Mouse (Mus musculus) retina, adult 2 months (tissue): ENCODE measurements at regions not wholly inside any gene's neighbourhood (a gene's known extent, or its start where the extent isn't known, plus 50 kb on each side); places are given as distances from the start of the nearest gene placed in this dataset.
A peak's percentile ranks its signal among the peaks of the same experiment; 100 is the strongest.

Experiments used
- DNase-seq: peaks from one replicate; pipeline ENCODE4 v3.0.0-alpha.2; 2012; ENCODE audit warnings: low read depth, low spot score

DNA sequence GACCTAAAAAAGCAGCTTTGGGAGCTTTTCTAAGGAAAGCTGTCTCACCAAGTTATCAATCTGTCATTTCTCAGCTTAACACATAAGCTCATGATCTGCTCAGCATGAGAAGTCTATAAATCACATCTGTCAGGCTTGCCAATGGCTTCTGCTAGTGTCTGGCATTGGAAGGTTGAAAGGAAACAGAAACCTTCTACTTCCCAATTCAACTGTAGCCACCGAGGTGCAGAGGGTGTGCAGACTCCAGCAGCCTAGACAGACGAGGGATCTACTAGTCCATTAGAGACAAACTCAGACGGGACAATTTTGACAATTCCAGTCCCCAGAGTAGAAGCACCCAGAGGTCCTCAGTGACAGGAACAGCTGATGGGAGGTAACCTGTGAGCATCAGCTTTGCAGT, 103.0 kb downstream of the Nab1 start:
- no peak for DNase-seq

DNA sequence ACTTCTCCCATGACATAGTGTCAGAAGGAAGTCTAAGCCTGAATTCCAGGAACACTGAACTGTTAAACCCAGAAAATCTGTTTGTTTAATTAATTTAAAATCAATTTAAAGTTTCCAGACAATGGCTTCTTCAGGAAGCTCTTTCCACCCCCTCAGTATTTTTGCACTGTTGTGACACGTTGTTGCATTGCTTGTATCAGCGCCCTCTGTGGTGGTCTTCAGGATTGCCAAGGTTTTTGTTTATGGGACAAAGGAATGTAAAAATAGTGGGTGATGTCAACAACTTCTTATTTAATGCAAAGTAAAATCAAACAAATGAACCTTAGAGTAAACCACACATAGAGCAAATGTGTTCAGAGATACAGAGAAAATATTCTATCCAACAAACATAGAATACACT, 107.5 kb downstream of the Nab1 start:
- no peak for DNase-seq

DNA sequence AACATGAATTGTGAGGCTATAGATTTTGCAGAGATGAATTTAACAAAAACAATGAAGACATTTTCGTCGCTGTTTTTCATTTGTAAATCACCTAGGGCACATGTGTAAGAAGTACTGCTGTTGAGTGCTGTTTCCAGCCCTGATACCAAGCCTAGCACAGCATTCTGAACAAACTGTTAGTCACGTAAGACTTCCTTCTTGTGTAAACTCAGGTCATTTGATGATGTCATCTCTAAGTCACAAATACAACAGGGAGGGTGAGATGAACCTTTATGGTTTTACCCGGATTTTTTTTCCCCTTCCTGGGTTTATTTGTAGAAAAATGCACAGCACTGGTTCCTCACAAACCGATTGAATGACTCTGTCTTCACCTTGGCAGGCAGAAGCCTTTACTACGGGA, 111.6 kb downstream of the Nab1 start:
- no peak for DNase-seq

DNA sequence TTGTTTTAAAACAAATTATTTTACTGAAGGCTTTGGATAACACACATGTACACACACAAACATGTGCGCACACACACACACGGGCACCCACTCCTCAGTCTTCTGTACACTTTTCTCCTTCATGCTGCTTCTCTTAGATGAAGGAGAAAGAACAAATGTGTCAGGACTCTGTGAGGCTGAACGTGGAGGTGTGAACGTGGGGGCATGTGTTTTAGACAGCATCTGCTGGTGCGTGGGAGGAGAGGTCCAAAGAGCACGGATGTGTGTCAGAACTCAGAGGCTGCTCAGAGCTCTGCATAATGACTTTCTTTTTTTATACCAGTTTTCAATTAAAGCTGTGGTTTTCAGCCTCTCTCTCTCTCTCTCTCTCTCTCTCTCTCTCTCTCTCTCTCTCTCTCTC, 112.4 kb downstream of the Nab1 start:
- DNase-seq: no peak

DNA sequence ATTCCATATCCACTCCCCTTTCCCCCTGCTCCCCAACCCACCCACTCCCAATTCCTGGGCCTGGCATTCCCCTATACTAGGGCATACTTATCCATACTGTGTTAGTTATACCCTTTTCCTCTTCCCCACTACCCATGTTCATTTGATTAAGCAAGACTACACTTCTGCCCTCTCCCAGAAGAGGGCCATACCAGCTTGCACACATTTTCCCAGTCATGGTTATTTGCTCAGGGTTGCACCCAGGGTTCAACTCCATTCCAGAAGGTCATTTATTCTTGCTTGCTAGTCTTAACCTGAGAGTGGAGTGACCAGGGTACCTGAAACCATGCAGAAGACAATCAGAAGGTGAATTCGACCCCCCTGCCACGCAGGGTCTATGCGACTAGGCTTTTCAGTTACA, 113.4 kb downstream of the Nab1 start:
- DNase-seq: no peak

DNA sequence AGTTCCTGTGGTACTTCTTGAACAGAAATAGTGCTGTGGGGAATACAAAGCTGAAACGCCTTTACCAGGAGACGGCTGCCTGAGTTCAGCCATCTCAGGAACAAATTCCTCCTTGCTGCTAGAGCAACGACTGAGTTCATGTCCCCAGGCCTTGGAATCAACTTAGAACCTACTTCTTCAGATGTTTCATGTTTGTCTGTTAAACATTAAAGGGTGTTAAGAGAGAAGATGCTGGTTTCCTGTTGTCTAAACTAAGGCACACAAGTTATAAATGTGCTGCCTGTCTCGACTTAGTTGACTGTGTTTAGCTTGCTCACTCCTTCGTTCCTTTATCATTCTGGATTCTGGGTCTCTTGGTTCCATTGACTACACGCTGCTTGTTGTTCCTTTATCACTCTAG, 125.2 kb downstream of the Nab1 start:
- DNase-seq: no peak

DNA sequence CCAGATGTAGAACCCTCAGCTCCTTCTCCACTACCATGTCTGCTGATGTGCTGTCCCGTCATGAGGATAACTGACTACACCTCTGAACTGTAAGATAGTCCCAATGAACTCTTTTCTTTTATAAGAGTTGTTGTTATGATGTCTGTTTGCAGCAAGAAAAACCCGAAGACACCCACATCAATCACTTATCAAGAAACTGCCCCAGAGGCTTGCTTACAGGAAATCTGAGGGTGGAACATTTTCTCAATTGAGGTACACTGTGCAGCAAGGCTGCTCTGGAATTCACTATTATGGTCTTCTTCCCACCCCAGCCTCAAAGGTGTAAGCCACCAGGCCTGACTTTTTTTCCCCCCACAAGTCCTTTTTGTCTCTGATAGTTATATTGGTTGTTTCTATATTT, 125.8 kb downstream of the Nab1 start:
- no peak for DNase-seq

DNA sequence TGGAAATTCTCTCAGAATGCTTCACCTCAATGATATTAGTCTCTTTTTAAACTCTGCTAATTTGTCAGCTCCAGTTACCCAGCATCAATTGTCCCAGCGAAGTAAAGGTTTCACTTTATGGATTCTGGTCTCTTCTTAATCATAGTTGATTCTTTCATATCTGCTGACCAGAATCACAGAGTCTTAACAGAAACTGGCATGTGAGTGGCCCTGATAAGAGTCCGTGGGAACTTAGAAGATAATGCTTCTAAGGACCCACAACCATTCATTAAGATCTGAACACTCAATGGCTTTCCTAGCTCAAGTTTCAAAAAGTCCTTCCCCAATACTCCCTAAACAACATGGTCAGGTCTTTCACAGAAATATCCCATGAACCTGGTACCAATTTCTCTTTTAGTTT, 126.7 kb downstream of the Nab1 start:
- no peak for DNase-seq

DNA sequence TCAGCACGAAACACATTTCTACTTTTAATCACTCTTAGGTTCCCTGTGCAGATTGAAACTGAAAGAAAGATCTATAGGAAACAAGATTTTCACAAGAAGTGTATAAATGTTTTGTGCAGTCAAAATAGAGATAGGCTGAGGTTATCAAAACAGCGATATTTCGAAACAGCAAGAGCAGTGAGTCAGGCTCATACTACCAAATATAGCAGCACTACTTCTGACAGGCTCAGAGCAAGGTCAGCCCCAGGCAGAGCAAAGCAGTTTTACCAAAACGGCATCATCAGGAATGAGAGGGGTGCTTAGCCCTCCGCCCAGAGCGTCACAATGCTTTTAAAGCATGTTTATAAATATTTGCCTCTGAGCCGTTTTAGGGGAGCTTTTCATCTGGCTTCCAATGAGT, 133.4 kb upstream of the Gls start:
- peak; percentile 13 for DNase-seq

DNA sequence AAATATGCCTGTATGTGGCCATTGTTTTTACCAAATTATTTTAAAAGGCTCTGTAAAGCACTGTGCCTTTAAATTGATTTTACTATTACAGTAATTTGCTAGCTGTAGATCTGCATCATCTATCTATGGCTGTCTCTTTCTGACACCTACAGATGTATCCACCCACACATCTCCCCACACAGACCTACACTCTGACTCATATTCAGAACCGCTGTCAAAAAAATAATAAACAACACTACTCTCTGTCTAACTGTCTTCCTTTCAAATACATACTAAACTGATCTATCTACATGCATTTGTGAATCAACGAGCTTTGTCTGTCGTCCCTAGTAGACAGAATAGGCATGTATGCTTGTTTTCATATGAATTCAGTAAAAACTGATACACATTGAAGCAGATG, 130.6 kb upstream of the Gls start:
- no peak for DNase-seq

DNA sequence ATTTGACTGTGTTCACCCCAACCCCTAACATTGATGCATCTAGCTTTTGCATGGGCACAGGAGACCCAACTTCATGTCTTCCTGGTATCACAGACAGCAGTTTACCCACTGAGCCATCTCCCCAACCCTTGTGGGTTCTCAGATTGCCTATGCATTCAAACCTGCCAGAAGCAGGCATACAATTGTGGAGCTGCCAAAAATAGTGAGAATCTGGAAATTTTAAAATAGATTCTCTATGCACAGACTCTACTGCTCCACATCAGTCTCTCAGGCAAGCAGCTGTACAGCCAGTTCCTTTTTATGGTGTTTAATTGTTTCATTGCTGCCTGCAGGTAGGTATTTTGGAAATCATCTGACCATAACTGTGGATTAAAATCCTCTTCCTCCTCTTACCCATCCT, 129.9 kb upstream of the Gls start:
- DNase-seq: no peak

DNA sequence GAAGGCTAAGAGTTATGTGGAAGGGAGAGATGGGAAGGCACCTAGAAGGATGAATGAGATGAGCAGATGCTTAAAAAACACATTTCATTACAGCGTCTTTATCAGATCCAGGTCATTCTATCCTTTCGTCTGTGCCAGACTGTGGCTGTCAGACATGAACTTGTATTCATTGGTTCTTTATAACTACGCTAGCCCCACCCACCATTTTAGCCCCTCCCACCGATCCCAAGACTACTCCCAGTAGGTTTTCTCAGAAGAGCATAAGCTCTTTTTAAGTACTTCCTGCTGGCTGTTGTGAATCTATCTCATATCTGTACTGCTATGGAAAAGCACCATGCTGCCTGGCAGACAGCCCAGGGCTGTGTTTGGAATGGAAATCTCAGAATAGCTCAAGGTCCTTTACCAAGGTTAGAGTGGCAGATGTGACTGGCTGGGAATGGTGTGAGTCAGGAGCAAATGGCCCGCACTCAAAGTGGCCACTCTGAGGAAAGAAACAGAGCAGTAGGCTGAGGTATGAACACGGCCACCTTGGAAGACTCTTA, 121.1 kb upstream of the Gls start:
- DNase-seq: no peak

DNA sequence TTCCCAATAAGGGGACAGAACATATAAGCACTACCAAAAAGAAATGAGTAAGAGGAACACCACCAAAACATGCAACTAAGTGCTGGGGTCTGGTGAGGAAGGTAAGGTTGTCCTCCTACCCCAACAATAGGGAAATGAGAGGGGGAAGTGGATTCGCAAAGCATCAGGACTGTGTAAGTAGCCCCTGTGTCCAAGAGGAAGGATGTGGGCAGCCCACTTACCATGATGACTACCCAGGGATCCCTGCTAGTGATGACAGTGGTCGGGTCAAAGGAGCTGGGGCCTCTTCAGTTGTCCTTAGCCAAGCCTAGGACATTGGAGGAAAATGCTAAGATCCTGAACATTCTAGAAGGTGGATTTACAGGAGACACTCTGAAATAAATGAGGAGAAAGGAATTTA, 109.1 kb upstream of the Gls start:
- DNase-seq: no peak

DNA sequence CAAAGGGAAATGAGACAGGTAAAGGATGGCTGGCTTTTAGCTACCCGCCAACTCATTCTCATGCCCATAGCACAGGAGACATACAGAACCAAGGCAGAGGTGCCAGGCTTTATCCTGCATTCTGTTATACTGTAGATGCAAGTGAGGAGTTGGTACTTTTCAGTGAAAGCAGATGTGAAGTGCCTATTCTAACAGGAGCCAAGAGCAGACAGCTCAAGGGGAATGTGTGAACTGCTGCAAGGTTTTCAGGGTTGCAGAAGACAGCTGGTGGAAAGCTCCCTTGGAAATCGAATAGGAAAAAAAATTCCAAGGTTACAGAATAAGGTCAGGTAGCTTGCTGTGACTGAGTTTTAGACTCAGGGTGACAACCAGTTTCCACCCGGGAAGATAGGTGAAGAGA, 105.7 kb upstream of the Gls start:
- no peak for DNase-seq

DNA sequence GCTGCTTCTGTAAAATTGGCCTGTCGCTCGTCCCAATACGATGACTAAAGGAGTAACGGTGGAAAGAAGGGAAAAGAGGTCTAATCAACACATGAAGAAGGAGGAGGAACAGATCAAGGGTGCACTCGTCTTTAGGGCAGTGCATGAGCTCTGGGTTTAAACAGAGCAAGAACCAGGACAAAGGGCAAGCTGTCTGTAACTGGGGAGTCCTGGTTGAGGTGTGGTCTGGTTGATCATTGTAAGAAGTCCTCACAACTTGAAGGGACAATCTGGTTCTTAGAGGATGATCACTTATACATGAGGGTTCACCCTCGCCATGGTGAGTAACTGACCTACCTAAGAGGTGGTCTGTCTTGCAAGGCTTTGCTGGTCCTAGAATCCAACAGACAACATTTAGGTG, 105.2 kb upstream of the Gls start:
- DNase-seq: no peak

DNA sequence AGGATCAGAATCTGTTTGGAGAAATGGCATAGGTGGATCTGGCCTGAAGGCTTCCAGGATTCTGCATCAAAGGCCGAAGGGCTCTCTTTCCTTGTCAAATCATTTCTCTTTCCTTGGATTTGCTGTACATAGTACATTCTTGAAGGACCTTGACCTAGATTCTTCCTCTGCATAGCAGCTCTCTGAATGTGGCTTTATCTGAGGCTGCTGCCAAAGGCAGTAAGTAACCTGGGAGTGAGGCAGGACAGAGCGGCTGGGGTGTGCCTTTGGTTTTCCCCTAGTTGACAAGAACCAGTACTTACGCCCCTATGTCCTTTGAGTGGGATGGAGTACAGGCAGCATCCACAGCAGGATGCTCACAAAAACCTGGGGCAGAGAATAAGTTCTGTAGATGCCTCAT, 103.7 kb upstream of the Gls start:
- no peak for DNase-seq

DNA sequence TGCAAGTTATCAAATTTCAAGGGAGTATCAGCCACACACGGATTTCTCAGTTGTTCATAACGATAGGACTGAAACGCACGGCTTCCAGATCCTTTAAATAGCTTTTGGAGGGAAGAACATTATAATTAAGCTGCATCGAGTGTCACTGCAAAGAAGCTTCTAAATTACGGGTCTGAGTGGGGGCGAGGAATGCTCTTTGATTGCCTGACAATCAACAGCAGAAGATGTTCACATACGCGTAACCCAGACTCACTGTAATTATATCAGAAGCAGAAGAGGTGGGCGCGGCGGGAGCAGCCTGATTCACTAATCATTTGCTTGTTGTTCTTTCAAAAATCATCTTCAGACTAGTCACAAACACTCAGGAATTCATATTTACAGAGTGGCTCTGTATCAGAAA, 99.0 kb upstream of the Gls start:
- no peak for DNase-seq

DNA sequence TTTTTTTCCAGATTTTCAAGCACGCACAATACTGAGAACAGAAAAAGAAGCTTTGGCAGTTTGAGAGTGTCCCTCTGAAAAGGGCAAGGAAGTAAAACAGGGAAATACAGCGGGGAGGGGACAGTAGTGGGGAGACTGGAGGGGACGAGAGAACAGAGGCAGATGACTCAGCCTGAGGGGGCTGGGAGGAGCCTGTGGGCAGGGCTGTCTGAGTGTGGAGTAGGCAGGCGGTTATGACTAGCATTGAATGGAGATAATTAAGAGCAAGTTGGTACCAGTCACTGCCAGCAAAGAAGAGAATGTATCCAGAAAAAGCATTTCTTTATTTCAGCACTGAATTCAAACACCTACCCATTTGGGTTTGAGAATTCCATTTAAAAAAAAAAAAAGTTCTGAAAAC, 98.4 kb upstream of the Gls start:
- DNase-seq: no peak

DNA sequence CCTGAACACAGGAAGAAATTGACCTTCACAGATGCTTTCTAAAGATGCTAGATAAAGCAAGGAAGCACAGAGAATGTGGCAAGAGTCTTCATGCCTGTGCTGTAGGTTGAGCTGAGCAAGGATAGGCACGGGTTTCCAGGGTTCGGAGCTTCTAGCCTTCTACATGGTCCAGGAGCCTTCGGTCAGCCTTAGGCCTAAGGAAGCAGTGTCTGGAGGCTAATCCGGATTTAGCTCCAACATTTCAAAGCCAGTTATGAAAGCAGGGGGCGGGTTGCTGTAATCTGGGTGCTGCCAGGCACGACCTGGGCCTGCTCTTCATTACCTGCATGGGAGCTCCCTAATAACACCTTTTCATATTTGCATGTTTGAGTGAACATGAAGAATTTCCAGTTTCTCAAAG, 97.5 kb upstream of the Gls start:
- peak; percentile 68 for DNase-seq

DNA sequence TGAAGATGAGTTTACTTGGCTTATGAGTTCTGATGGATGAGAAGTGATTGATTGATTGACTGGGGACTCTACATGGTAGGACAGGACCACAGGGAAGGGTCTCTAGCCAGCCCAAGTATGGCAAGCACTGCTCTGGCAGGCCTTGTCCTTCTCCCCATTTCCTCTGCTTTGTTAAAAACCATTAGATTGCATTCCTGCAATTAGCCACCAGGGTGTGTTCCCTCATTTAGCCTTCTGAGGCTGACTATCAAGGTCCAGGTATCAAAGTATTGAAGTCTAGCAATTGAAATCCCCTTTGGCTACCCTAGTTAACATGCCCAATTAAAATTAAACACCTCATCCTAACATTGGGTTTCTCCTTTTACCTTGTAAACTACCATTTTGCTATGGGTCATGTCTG, 95.5 kb upstream of the Gls start:
- no peak for DNase-seq

DNA sequence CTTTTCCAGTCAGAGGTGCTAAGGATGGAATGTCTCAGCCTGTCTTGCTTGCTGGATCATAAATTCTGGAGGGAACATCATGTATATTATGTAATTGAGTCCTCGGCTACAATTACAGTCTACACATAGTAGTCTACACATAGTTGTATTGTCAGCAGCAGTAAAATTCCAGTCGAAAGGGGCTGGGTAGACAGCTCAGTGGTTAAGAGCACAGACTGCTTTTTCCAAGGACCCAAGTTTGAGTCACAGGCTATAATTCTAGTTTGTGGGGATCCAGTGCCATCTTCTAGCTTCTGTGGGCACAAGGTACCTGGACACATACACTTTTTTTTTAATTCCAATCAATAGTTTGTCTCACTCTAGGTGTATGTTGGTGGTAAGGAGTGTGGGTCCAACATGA, 91.3 kb upstream of the Gls start:
- DNase-seq: no peak

DNA sequence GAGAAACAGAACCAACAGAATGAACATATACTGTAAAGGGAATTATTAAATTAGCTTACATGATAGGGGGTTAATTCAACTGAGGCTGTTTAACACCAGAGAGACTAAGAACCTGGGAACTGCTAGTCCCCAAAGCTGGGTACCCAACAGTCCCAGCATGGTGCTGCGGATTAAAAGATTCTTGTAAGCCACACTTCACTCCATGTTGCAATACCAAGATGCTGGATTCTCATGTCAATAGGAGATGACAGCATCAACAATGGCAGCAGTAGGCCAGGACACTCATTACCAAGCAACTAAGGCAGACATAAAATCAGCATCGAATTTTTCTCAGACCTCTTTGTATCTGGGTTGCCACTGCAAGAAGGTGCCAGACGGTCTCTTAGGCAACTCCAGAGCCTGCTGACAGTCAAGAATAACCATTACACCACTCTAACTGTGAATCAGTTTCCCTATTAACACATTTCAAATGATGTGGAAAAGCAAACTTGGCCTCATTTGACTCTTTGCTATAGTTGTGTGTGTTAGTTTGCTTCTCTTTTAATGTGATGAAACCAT, 79.1 kb upstream of the Gls start:
- DNase-seq: no peak

DNA sequence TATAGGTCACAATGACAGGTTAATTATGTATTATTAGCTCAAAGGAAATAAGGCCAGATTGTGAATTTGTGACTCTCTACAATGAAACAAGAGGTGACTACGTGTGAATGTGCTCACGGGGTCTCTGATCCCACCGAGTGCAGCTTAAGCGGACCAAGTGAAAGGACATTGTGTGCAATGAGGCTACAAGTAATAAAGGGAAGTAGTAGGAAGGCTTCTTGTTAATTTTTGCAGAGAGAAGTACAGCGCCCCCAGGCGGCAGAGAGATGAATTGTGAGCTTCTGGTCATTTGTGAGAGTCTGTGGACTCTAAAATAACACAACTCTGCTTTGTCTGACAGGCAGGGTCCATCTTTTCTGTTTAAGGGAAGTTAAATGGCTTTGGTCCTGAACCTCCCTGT, 73.9 kb upstream of the Gls start:
- DNase-seq: no peak
